Mouse (Mus musculus) Patski (cell line): ENCODE data around the gene Tgoln1. TPM values are rescaled to one million over a fixed set of nuclear protein-coding genes. Genes with fewer than 3 reads are reported as not detected.

Experiments used
- ATAC-seq: fragments of 100-300 bp; one replicate; pipeline ENCODE4 v1.8.0; 2021
- CTCF ChIA-PET: fragments of 350-600 bp; sonication (Branson Sonifier 250); formaldehyde crosslinking; loops from one replicate; lab custom pipeline; 2022; ENCODE audit warnings: inconsistent platforms; lab: Charles Lee
- POLR2A ChIA-PET: fragments of 350-600 bp; sonication (Branson Sonifier 250); formaldehyde crosslinking; loops from one replicate; lab custom pipeline; 2022; ENCODE audit warnings: antibody characterized with exemption, inconsistent platforms; lab: Charles Lee
- DNase-seq: peaks from one replicate; pipeline ENCODE4 v3.0.0-alpha.2; 2011; ENCODE audit warnings: low read depth, low spot score
- H3K27me3 ChIP-seq: fragments of 371-371 bp; one replicate; pipeline ENCODE4 v1.5.1; 2021
- CTCF ChIP-seq: fragments of 100-300 bp; IDR thresholded peaks from one replicate; pipeline ENCODE4 v1.5.1; 2021
- in situ Hi-C: fragments of 300-500 bp; cut with MboI; formaldehyde crosslinking; loops from 3 replicates; pipeline ENCODE4 v1.11.1; 2018; ENCODE audit warnings: low pct_unique_long_range_greater_than_20kb, mixed read lengths
- polyA plus RNA-seq: library from polyadenylated mRNA; unstranded; gene quantifications from one replicate; pipeline ENCODE4 v1.2.3, GENCODE M21; 2021

Tgoln1 gene
- polyA plus RNA-seq, 1 experiment from 2014 or later = 119 TPM

GRCm38 (mm10) chr6:72650338-72650851 is 33.6 kb upstream of the Tgoln1 start:
- CTCF ChIA-PET = interaction anchor here (2.5 kb wide), 1 partner anchor 16 kb away, joined by 7 read pairs; no protein-coding TSS in a partner anchor

GRCm38 (mm10) chr6:72648002-72648595 is 31.3 kb upstream of the Tgoln1 start:
- ATAC-seq = no peak
- ChIA-PET CTCF (interaction anchor here (0.9 to 1.4 kb wide), 5 partner anchors 12 to 142 kb away, joined by 3 to 9 read pairs (median 3); no protein-coding TSS in a partner anchor), POLR2A (no interaction called here)
- DNase-seq = no peak
- TF ChIP-seq CTCF = no peak
- in situ Hi-C loops = loop anchor here (25.0 kb wide), 1 partner anchor 364 kb away; no protein-coding TSS in a partner anchor
- no peaks in the 10 kb centered on the region for H3K27me3 ChIP-seq

More at GRCm38 (mm10) chr6:72650338-72650851, 33.6 kb upstream of the Tgoln1 start:
- no peak for TF ChIP-seq CTCF
- ATAC-seq (no peak), DNase-seq (no peak)
- POLR2A ChIA-PET = no interaction called here
- H3K27me3 ChIP-seq = no peaks in the 10 kb centered on the region
- in situ Hi-C loops = no loop called here

GRCm38 (mm10) chr6:72647383-72647820 is 30.6 kb upstream of the Tgoln1 start:
- peak; percentile 89 for TF ChIP-seq CTCF
- in situ Hi-C loops = loop anchor here (25.0 kb wide), 1 partner anchor 365 kb away; no protein-coding TSS in a partner anchor
- ChIA-PET POLR2A (interaction anchor here (1.1 kb wide), 1 partner anchor 50 kb away, joined by 3 read pairs; no protein-coding TSS in a partner anchor), CTCF (interaction anchor here (0.8 to 1.4 kb wide), 9 partner anchors 8 to 143 kb away, joined by 3 to 9 read pairs (median 3); no protein-coding TSS in a partner anchor)
- peak; percentile 39 for ATAC-seq
- no peak for DNase-seq
- H3K27me3 ChIP-seq = no peaks in the 10 kb centered on the region

GRCm38 (mm10) chr6:72645364-72645763 is 28.6 kb upstream of the Tgoln1 start:
- CTCF ChIA-PET = interaction anchor here (0.8 to 2.7 kb wide), 8 partner anchors 8 to 185 kb away, joined by 3 to 7 read pairs (median 5); no protein-coding TSS in a partner anchor
- no peak for TF ChIP-seq CTCF

GRCm38 (mm10) chr6:72644576-72644975 is 27.8 kb upstream of the Tgoln1 start:
- POLR2A ChIA-PET = interaction anchor here (0.6 kb wide), 1 partner anchor 30 kb away, joined by 3 read pairs; no protein-coding TSS in a partner anchor
- in situ Hi-C loops = loop anchor here (25.0 kb wide), 1 partner anchor 368 kb away; no protein-coding TSS in a partner anchor
- CTCF ChIA-PET = interaction anchor here (0.8 to 2.7 kb wide), 8 partner anchors 9 to 186 kb away, joined by 3 to 7 read pairs (median 4); no protein-coding TSS in a partner anchor
- ATAC-seq (no peak), DNase-seq (no peak)
- TF ChIP-seq CTCF = peak; percentile 3
- H3K27me3 ChIP-seq = no peaks in the 10 kb centered on the region

More at GRCm38 (mm10) chr6:72645364-72645763, 28.6 kb upstream of the Tgoln1 start:
- H3K27me3 ChIP-seq = no peaks in the 10 kb centered on the region
- in situ Hi-C loops = loop anchor here (25.0 kb wide), 1 partner anchor 367 kb away; no protein-coding TSS in a partner anchor
- ATAC-seq (no peak), DNase-seq (no peak)
- POLR2A ChIA-PET = no interaction called here

- TF ChIP-seq CTCF = no peak
- ATAC-seq = no peak
- ChIA-PET CTCF (interaction anchor here (0.9 to 1.2 kb wide), 3 partner anchors 26 to 278 kb away, joined by 3 to 4 read pairs (median 3); no protein-coding TSS in a partner anchor), POLR2A (no interaction called here)
- no peak for DNase-seq
- in situ Hi-C loops = loop anchor here (25.0 kb wide), 1 partner anchor 371 kb away; no protein-coding TSS in a partner anchor
- H3K27me3 ChIP-seq = no peaks in the 10 kb centered on the region
Observed at GRCm38 (mm10) chr6:72641218-72641954, 24.6 kb upstream of the Tgoln1 start.

- ATAC-seq (no peak), DNase-seq (no peak)
- ChIA-PET POLR2A (interaction anchor here (1.6 kb wide), 1 partner anchor 13 kb away, joined by 5 read pairs; no protein-coding TSS in a partner anchor), CTCF (interaction anchor here (0.6 to 4.0 kb wide), 14 partner anchors 8 to 173 kb away, joined by 3 to 31 read pairs (median 4); no protein-coding TSS in a partner anchor)
- peak; percentile 48 for TF ChIP-seq CTCF
- H3K27me3 ChIP-seq = no peaks in the 10 kb centered on the region
- in situ Hi-C loops = loop anchor here (5.0 to 25.0 kb wide), 4 partner anchors 150 to 598 kb away; partner anchors contain the start of gene Tcf7l1
Observed at GRCm38 (mm10) chr6:72636940-72637339, 20.1 kb upstream of the Tgoln1 start.

GRCm38 (mm10) chr6:72635760-72636431 is 19.1 kb upstream of the Tgoln1 start:
- in situ Hi-C loops = loop anchor here (5.0 to 25.0 kb wide), 4 partner anchors 151 to 599 kb away; partner anchors contain the start of gene Tcf7l1
- CTCF ChIA-PET = interaction anchor here (0.6 to 4.0 kb wide), 15 partner anchors 9 to 174 kb away, joined by 3 to 31 read pairs (median 4); partner anchors contain the start of genes Elmod3 and Retsat
- H3K27me3 ChIP-seq = no peaks in the 10 kb centered on the region
- TF ChIP-seq CTCF = no peak
- ATAC-seq (peak; percentile 70), DNase-seq (no peak)
- POLR2A ChIA-PET = interaction anchor here (1.6 kb wide), 1 partner anchor 14 kb away, joined by 5 read pairs; no protein-coding TSS in a partner anchor

- no peaks in the 10 kb centered on the region for H3K27me3 ChIP-seq
- POLR2A ChIA-PET = no interaction called here
- ATAC-seq (no peak), DNase-seq (no peak)
- CTCF ChIA-PET = interaction anchor here (4.0 kb wide), 1 partner anchor 33 kb away, joined by 31 read pairs; no protein-coding TSS in a partner anchor
- in situ Hi-C loops = loop anchor here (10.0 to 25.0 kb wide), 2 partner anchors 378 to 600 kb away; no protein-coding TSS in a partner anchor
- no peak for TF ChIP-seq CTCF
Observed at GRCm38 (mm10) chr6:72634311-72634710, 17.5 kb upstream of the Tgoln1 start.
